Mouse (Mus musculus): ENCODE data around the gene Mylk. TPM values are rescaled to one million over a fixed set of nuclear protein-coding genes. Genes with fewer than 3 reads are reported as not detected.

The Mylk gene
- polyA plus RNA-seq, 1 experiment = 90.1 TPM

DNA sequence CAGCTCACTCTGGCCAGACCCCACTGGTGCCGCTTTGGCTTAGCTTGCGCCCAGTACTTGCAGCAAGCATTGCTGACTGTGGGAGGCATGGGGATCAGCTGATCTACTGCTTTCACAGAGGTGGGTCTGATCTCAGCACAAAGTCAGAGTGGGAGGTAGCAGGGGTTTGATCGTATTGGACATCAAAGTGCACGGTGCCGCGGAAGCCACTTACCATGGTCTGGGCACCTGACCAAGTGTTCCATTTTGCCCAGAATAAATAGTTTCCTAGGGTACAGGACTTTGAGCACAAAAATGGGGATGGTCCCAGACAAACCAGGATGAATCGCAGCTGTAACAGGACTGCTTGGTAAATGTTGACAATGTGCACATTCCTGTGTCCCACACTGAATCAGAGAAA lies 236.0 kb downstream of the Mylk start:
- peaks cover 99% of the 10 kb centered on the region for H3K36me3 ChIP-seq (replicated peaks; ENCODE audit: low read length)
- no peak overlapping the region for H3K4me3 ChIP-seq (replicated peaks)
- TF ChIP-seq GATA1 (IDR thresholded peaks at IDR 0.05; ENCODE audit: borderline replicate concordance, low read length) = no peak
- TF ChIP-seq FLI1 (IDR thresholded peaks at IDR 0.05; ENCODE audit: low read length) = no peak
- H3K9me3 ChIP-seq = no peaks in the 10 kb centered on the region
- H3K27me3 ChIP-seq (replicated peaks) = no peaks in the 10 kb centered on the region
- peaks cover 9% of the 10 kb centered on the region for H3K4me1 ChIP-seq

DNA sequence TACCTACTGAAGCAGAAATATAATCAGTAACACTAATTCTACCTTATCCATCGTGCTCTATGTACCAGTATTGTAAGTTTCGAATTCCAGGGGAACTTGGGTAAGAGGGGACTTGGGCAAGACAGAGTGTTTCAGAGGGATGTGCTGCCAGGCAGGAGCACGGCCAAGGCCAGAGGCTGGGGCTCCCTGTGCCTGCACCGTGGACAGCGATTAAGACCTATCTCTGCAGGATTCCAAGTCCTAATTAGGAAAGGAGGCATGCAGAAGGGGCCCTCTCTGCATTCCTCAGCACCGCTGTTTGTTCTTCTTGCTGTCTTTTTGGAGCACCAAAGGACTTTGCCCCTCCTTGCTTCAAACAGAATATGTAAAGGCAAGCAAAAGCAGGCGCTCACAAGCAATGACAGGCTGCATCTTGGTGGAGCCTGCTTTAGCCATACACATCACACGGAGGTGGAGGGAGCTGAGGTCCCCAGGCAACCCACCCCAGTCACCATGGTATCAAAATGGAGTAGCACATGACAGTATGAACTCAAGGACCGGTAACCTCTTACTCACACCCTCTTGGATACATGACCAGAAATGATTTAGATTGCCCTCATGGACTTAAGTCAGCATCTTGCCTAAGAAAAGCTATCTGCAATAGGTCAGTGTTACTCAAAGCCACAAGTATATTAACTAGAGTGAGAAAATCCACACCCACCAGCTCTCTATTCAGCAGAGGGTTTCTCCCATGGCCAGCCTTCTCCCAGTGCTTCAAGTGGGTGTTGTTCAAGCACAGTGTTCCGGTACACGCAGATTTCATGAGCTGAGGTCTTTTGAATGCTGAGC lies 239.4 kb downstream of the Mylk start:
- no peak for TF ChIP-seq FLI1 (IDR thresholded peaks at IDR 0.05; ENCODE audit: low read length)
- no peak for TF ChIP-seq GATA1 (IDR thresholded peaks at IDR 0.05; ENCODE audit: borderline replicate concordance, low read length)
- Histone ChIP-seq H3K27me3 (replicated peaks) (no peaks in the 10 kb centered on the region), H3K9me3 (no peaks in the 10 kb centered on the region), H3K4me1 (no peaks in the 10 kb centered on the region), H3K4me3 (replicated peaks) (no peak overlapping the region), H3K36me3 (replicated peaks; ENCODE audit: low read length) (peaks cover 99% of the 10 kb centered on the region)

DNA sequence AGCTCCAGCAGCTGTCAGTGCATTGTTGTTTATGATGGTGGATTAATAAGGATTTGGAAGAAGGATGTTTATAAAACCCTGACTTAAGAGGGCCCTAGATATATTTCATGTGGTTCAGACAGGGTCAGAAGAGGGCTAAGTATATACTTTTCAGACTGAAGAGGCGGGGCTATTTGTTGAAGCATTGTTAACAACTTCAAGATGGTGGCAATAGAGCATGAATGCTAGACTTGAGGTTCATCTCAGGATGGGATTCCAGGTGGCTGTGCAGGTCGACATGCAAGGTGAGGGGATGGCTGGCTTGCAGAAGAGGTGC lies 240.0 kb downstream of the Mylk start:
- H3K4me1 ChIP-seq = no peaks in the 10 kb centered on the region
- H3K4me3 ChIP-seq (replicated peaks) = no peak overlapping the region
- no peaks in the 10 kb centered on the region for H3K27me3 ChIP-seq (replicated peaks)
- H3K9me3 ChIP-seq = no peaks in the 10 kb centered on the region
- H3K36me3 ChIP-seq (replicated peaks; ENCODE audit: low read length) = peaks cover 99% of the 10 kb centered on the region
- TF ChIP-seq FLI1 (IDR thresholded peaks at IDR 0.05; ENCODE audit: low read length) = no peak
- no peak for TF ChIP-seq GATA1 (IDR thresholded peaks at IDR 0.05; ENCODE audit: borderline replicate concordance, low read length)

DNA sequence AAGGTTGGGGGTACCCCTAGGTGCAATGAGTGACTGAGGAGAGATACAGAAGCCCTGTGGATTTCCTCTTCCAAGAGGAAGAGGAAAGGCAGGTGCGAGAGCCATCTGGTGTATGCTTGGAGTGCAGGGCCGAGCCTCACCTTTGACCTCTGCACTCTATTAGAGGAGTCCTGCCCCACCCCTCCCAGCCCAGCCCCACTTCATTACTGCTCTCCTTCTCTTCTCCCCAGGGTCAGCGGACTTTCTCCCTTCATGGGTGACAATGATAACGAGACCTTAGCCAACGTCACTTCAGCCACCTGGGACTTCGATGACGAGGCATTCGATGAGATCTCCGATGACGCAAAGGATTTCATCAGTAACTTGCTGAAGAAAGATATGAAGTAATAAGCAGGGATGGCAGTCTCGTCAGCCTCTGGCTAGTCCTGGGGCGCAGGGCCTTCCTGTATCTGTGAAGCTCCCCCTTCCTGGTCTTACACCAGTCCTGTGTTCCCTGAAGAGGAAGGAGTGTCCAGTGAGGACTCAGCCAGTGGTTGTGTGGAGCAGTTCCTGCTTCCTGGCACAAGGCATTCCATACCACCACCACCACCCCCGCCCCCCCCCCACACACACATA lies 241.3 kb downstream of the Mylk start:
- TF ChIP-seq FLI1 (IDR thresholded peaks at IDR 0.05; ENCODE audit: low read length) = no peak
- no peak for TF ChIP-seq GATA1 (IDR thresholded peaks at IDR 0.05; ENCODE audit: borderline replicate concordance, low read length)
- Histone ChIP-seq H3K4me3 (replicated peaks) (no peak overlapping the region), H3K36me3 (replicated peaks; ENCODE audit: low read length) (peaks cover 99% of the 10 kb centered on the region), H3K4me1 (peaks cover 3% of the 10 kb centered on the region; the same call in 1 of the 2 replicates), H3K9me3 (no peaks in the 10 kb centered on the region), H3K27me3 (replicated peaks) (no peaks in the 10 kb centered on the region)

DNA sequence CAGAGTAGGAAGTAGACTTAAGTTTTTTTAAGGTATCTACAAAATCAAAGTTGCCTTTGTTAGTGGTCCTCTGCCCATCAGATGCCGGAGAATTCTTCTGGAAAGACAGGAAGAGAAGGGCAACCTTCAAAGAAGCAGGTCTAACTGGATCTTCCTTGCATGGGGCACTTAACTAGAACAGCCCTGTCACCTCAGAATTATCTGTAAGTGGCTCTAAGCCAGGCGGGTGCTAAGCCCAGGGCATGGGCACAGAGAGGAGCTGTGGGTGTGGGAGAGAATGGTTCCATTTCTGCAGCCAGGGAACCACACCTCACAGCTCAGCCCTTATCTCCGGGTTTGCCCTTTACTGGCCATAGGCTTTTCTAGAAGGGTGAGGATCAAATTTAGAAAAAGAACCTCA lies 246.4 kb downstream of the Mylk start:
- no peaks in the 10 kb centered on the region for H3K9me3 ChIP-seq
- no peak overlapping the region for H3K4me3 ChIP-seq (replicated peaks)
- no peak for TF ChIP-seq GATA1 (IDR thresholded peaks at IDR 0.05; ENCODE audit: borderline replicate concordance, low read length)
- TF ChIP-seq FLI1 (IDR thresholded peaks at IDR 0.05; ENCODE audit: low read length) = no peak
- H3K36me3 ChIP-seq (replicated peaks; ENCODE audit: low read length) = peaks cover 96% of the 10 kb centered on the region
- peaks cover 5% of the 10 kb centered on the region; the same call in 1 of the 2 replicates for H3K4me1 ChIP-seq
- no peaks in the 10 kb centered on the region for H3K27me3 ChIP-seq (replicated peaks)

DNA sequence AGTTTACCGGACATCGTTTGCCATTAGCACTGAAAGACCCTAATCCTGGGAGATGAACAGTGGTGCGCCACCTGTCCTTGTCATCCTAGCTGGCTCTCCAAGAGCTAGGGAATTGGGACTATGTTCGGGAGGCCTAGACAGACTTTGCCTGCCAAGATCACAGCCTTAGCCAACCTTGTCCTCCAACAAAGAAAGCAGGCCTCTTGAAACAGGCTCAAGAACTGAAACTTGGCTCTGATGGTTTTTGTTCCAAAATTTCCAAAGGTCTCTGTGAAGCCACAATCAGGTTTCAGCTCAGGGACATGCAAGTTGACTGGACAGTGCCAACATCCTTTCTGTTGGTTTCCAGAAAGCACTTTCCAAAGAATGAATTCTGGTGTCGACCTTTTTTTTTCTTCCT lies 247.8 kb downstream of the Mylk start:
- Histone ChIP-seq H3K9me3 (no peaks in the 10 kb centered on the region), H3K4me3 (replicated peaks) (no peak overlapping the region), H3K4me1 (peaks cover 5% of the 10 kb centered on the region; the same call in 1 of the 2 replicates), H3K36me3 (replicated peaks; ENCODE audit: low read length) (peaks cover 96% of the 10 kb centered on the region), H3K27me3 (replicated peaks) (no peaks in the 10 kb centered on the region)
- TF ChIP-seq FLI1 (IDR thresholded peaks at IDR 0.05; ENCODE audit: low read length) = no peak

DNA sequence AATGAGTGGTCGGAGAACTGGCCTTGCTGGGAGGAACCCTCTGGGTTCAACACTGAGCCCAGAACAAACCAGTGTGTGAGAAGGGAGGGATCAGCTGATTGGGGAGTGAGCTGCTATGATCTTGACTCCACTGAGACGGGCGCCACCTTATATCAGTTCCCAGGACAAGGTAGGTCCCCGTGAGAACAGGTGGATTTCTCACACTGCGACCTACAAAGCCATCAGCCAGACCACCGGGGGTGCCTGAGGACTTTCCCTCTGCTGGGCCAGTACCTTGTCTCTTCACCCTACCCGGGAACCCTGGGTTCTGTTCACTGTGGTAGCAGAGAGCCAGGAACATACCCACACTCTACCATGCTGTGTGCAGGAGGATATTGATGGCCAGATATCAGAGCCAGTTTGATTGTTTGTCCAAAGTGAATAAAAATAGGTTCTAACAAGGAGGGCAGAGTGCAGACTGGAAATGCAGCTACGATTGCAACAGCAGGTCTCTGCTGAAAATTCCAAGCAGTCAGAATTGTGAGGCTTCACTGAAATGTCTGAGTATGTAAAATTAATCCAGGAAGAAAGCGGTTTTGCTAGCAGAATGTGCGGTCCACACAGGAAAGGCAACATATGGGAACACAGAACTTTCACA lies 248.8 kb downstream of the Mylk start:
- H3K36me3 ChIP-seq (replicated peaks; ENCODE audit: low read length) = peaks cover 96% of the 10 kb centered on the region
- H3K4me1 ChIP-seq = peaks cover 5% of the 10 kb centered on the region
- no peak for TF ChIP-seq FLI1 (IDR thresholded peaks at IDR 0.05; ENCODE audit: low read length)
- TF ChIP-seq GATA1 (IDR thresholded peaks at IDR 0.05; ENCODE audit: borderline replicate concordance, low read length) = no peak
- H3K27me3 ChIP-seq (replicated peaks) = no peaks in the 10 kb centered on the region
- H3K9me3 ChIP-seq = no peaks in the 10 kb centered on the region
- no peak overlapping the region for H3K4me3 ChIP-seq (replicated peaks)

DNA sequence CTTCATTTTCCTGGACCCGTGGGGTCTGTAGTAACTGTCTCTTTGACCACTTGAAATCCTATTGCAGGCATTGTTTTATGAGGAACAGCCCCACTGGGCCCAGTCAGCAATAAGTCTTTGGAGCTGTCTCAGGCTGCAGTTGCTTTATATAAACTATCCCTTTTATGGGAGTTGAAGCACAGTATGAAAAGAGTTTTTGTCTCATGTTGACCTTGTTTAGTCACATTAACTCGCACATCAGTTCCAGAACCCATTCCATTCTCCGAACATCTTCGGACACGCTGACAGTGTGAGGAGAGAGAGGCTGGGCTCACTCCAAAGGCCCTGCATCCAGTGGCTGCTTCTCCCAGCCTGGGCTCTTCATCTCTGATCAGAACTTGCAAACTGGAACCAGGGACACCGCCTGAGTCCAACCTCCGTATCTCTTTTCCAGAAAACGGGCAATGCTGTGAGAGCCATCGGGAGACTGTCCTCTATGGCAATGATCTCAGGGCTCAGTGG lies 249.7 kb downstream of the Mylk start:
- H3K27me3 ChIP-seq (replicated peaks) = no peaks in the 10 kb centered on the region
- peaks cover 5% of the 10 kb centered on the region for H3K4me1 ChIP-seq
- TF ChIP-seq GATA1 (IDR thresholded peaks at IDR 0.05; ENCODE audit: borderline replicate concordance, low read length) (no peak), FLI1 (IDR thresholded peaks at IDR 0.05; ENCODE audit: low read length) (no peak)
- no peaks in the 10 kb centered on the region for H3K9me3 ChIP-seq
- H3K36me3 ChIP-seq (replicated peaks; ENCODE audit: low read length) = peaks cover 96% of the 10 kb centered on the region
- no peak overlapping the region for H3K4me3 ChIP-seq (replicated peaks)

DNA sequence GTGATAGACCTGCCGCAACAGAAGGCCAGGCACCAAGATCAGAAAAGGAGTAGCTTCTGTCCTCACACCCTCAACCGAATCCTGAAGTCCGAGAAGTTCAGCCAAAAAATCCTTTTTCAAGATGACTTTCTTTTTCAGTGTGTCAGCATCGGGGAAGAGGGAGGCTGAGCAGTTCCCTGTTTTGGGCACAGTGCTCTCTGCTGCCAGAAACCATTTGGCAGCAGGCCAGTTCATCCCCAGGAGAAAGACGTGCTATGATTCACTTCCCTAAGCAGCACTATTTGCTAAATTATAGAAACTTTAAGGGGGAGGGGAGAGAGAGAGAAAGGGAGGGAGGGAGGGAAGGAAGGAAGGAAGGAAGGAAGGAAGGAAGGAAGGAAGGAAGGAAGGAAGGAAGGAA lies 251.1 kb downstream of the Mylk start:
- Histone ChIP-seq H3K9me3 (no peaks in the 10 kb centered on the region), H3K4me3 (replicated peaks) (no peak overlapping the region), H3K36me3 (replicated peaks; ENCODE audit: low read length) (peaks cover 95% of the 10 kb centered on the region), H3K4me1 (peaks cover 4% of the 10 kb centered on the region), H3K27me3 (replicated peaks) (no peaks in the 10 kb centered on the region)
- TF ChIP-seq GATA1 (IDR thresholded peaks at IDR 0.05; ENCODE audit: borderline replicate concordance, low read length) (no peak), FLI1 (IDR thresholded peaks at IDR 0.05; ENCODE audit: low read length) (no peak)

DNA sequence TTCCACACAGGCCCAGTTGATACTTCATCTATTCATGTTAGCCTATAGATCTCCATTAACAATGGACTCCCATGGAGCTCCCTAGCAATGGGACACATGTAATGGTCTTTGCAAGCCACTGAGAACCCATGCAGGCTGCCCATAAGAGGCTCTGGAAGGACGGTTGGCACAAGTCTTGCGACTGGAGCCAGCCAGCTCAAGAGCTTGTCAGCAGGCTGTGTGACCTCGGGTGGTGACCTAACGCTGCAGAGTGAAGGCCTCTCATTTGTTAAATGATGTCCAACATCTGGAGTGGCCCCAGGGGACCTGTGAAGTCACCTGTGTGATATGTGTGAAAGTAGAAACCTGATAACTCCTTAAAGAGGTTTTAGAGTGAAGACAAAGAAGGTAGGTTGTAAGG lies 252.0 kb downstream of the Mylk start:
- Histone ChIP-seq H3K9me3 (no peaks in the 10 kb centered on the region), H3K27me3 (replicated peaks) (no peaks in the 10 kb centered on the region), H3K4me3 (replicated peaks) (no peak overlapping the region), H3K4me1 (no peaks in the 10 kb centered on the region; the same call in 1 of the 2 replicates), H3K36me3 (replicated peaks; ENCODE audit: low read length) (peaks cover 95% of the 10 kb centered on the region)
- TF ChIP-seq GATA1 (IDR thresholded peaks at IDR 0.05; ENCODE audit: borderline replicate concordance, low read length) (no peak), FLI1 (IDR thresholded peaks at IDR 0.05; ENCODE audit: low read length) (no peak)

Data from megakaryocyte, embryonic 14.5 days (primary cell).